In the genomic region with DNA sequence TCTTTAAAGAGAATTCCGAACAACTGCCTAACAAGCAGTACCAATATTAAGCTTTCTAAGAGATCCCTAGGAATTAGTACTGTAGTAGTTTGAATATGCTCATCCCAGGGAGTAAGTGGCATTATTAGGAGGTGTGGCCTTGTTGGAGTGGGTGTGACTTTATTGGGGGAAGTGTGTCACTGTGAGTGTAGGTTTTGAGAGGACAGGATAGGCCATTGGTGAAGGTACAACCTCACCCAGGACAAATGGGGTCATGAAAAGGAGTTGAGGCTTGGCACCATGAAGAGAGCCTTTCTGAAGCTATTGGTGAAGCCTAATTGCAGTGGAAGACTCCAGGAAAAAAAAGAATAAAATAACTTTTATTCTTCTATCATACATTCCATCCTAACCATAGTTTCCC, we compare ENCODE assay signal across 26 mouse cellular contexts. TPM values are rescaled to one million over a fixed set of nuclear protein-coding genes. Genes with fewer than 3 reads are reported as not detected.
DNase-seq lines count a peak whose midpoint lies in the region; ATAC-seq and TF ChIP-seq lines count a peak whose summit lies in the region.
"Had no signal": no experiment of that assay in that cellular context is flagged by ENCODE, and none has a peak within 500 bp of the region (broad histone marks: within the 10 kb centered on the region; RNA-seq: fewer than 3 reads in every experiment).

No protein-coding gene starts in this region.

- H3K9me3 ChIP-seq in liver, embryonic 12.5 days (replicated peaks): no peaks in the 10 kb centered on the region
- H3K9me3 ChIP-seq in kidney, postnatal 0 days (replicated peaks; ENCODE audit: low read length): no peaks in the 10 kb centered on the region
- no peaks in the 10 kb centered on the region for H3K9me3 ChIP-seq in hindbrain, embryonic 16.5 days (ENCODE audit: control insufficient read depth, low read length)
- H3K9me3 ChIP-seq: embryonic facial prominence, embryonic 13.5 days; forebrain, embryonic 12.5 days; heart, embryonic 15.5 days; hindbrain, embryonic 10.5 days had no signal

- H3K4me3 ChIP-seq in liver, adult 2 months (ENCODE audit: insufficient read depth, low read depth, low read length): peak overlapping the region; percentile 46
- H3K4me3 ChIP-seq in liver, embryonic 12.5 days: no peak overlapping the region
- no peak overlapping the region for H3K4me3 ChIP-seq in kidney, postnatal 0 days (replicated peaks; ENCODE audit: low read depth, low read length)
- no peak overlapping the region for H3K4me3 ChIP-seq in small intestine, adult 2 months (ENCODE audit: low read depth, low read length)
- H3K4me3 ChIP-seq in hindbrain, embryonic 16.5 days (ENCODE audit: low read length): no peak overlapping the region
- H3K4me3 ChIP-seq: embryonic facial prominence, embryonic 13.5 days; forebrain, embryonic 12.5 days; heart, adult 2 months; heart, embryonic 15.5 days; hindbrain, embryonic 10.5 days had no signal

- H3K9ac ChIP-seq in liver, adult 2 months (ENCODE audit: low read depth, low read length): no peak overlapping the region
- no peak overlapping the region for H3K9ac ChIP-seq in liver, embryonic 12.5 days
- H3K9ac ChIP-seq in kidney, postnatal 0 days (ENCODE audit: low read depth, low read length): no peak overlapping the region
- H3K9ac ChIP-seq in hindbrain, embryonic 16.5 days (ENCODE audit: low read depth, low read length): no peak overlapping the region
- H3K9ac ChIP-seq: embryonic facial prominence, embryonic 13.5 days; forebrain, embryonic 12.5 days; heart, embryonic 15.5 days had no signal

- H3K4me2 ChIP-seq in liver, embryonic 12.5 days: no peak overlapping the region
- H3K4me2 ChIP-seq in kidney, postnatal 0 days (ENCODE audit: low read length): no peak overlapping the region
- no peak overlapping the region for H3K4me2 ChIP-seq in hindbrain, embryonic 16.5 days (ENCODE audit: low read length)
- H3K4me2 ChIP-seq: embryonic facial prominence, embryonic 13.5 days; forebrain, embryonic 12.5 days; heart, embryonic 11.5 days; heart, embryonic 15.5 days had no signal

- H3K27ac ChIP-seq in liver, adult 2 months (replicated peaks; ENCODE audit: insufficient read depth, low read depth, low read length): no peak overlapping the region; the same call in 1 of the 2 replicates
- no peak overlapping the region for H3K27ac ChIP-seq in liver, embryonic 12.5 days
- H3K27ac ChIP-seq in kidney, postnatal 0 days: no peak overlapping the region
- H3K27ac ChIP-seq in small intestine, adult 2 months (ENCODE audit: insufficient read depth, low read depth, low read length): peak overlapping the region; percentile 81
- no peak overlapping the region for H3K27ac ChIP-seq in hindbrain, embryonic 16.5 days (ENCODE audit: low read depth, low read length)
- H3K27ac ChIP-seq: embryonic facial prominence, embryonic 13.5 days; forebrain, embryonic 12.5 days; heart, adult 2 months; heart, embryonic 15.5 days; hindbrain, embryonic 10.5 days had no signal

- no peaks in the 10 kb centered on the region for H3K27me3 ChIP-seq in liver, adult 2 months (ENCODE audit: control insufficient read depth, insufficient read depth, low read length)
- no peaks in the 10 kb centered on the region for H3K27me3 ChIP-seq in liver, embryonic 12.5 days (replicated peaks)
- no peaks in the 10 kb centered on the region for H3K27me3 ChIP-seq in kidney, postnatal 0 days (ENCODE audit: insufficient read depth, low read length)
- H3K27me3 ChIP-seq in small intestine, adult 2 months (ENCODE audit: control insufficient read depth, insufficient read depth, low read length): no peaks in the 10 kb centered on the region
- no peaks in the 10 kb centered on the region for H3K27me3 ChIP-seq in hindbrain, embryonic 16.5 days (replicated peaks; ENCODE audit: control insufficient read depth, insufficient read depth, low read length)
- H3K27me3 ChIP-seq: embryonic facial prominence, embryonic 13.5 days; forebrain, embryonic 12.5 days; heart, embryonic 15.5 days had no signal

- intact Hi-C loops in left cerebral cortex, postnatal 14 days (cut with DNase I): no loop called here

- no peak for TF ChIP-seq CTCF in liver, adult 2 months (IDR thresholded peaks at IDR 0.05; ENCODE audit: low read depth, low read length)
- TF ChIP-seq CTCF in kidney, postnatal 0 days (IDR thresholded peaks at IDR 0.05; ENCODE audit: low read depth): no peak
- TF ChIP-seq CTCF in small intestine, adult 2 months (IDR thresholded peaks at IDR 0.05; ENCODE audit: extremely low read depth, insufficient read length, insufficient replicate concordance, low read depth, low read length): no peak

- H3K36me3 ChIP-seq in liver, adult 2 months (ENCODE audit: control insufficient read depth, insufficient read depth, low read length): peaks cover 13% of the 10 kb centered on the region
- H3K36me3 ChIP-seq in liver, embryonic 12.5 days: no peaks in the 10 kb centered on the region
- no peaks in the 10 kb centered on the region for H3K36me3 ChIP-seq in kidney, postnatal 0 days (ENCODE audit: insufficient read depth, low read length)
- H3K36me3 ChIP-seq in small intestine, adult 2 months (ENCODE audit: control insufficient read depth, insufficient read depth, low read length): peaks cover 9% of the 10 kb centered on the region
- no peaks in the 10 kb centered on the region for H3K36me3 ChIP-seq in hindbrain, embryonic 16.5 days (ENCODE audit: control insufficient read depth, insufficient read depth, low read length)
- H3K36me3 ChIP-seq: embryonic facial prominence, embryonic 13.5 days; forebrain, embryonic 12.5 days; heart, embryonic 15.5 days; hindbrain, embryonic 10.5 days had no signal

- no peaks in the 10 kb centered on the region for H3K79me2 ChIP-seq in liver, adult 2 months (ENCODE audit: control insufficient read depth, insufficient read depth, low read length)

- no peak for TF ChIP-seq POLR2A in liver, adult 2 months (IDR thresholded peaks at IDR 0.05; ENCODE audit: extremely low read depth, insufficient read depth, low read length)
- no peak for TF ChIP-seq POLR2A in small intestine, adult 2 months (IDR thresholded peaks at IDR 0.05; ENCODE audit: low read depth, low read length)

- peaks cover 4% of the 10 kb centered on the region; the same call in 1 of the 2 replicates for H3K4me1 ChIP-seq in liver, adult 2 months (ENCODE audit: control insufficient read depth, insufficient read depth, low read length)
- no peaks in the 10 kb centered on the region for H3K4me1 ChIP-seq in liver, embryonic 12.5 days
- no peaks in the 10 kb centered on the region for H3K4me1 ChIP-seq in kidney, postnatal 0 days (replicated peaks; ENCODE audit: insufficient read depth, low read length)
- H3K4me1 ChIP-seq in small intestine, adult 2 months (ENCODE audit: control insufficient read depth, insufficient read depth, insufficient read length, low read length): peaks cover 2% of the 10 kb centered on the region; the same call in 1 of the 2 replicates
- no peaks in the 10 kb centered on the region for H3K4me1 ChIP-seq in hindbrain, embryonic 16.5 days (ENCODE audit: control insufficient read depth, insufficient read depth, low read depth, low read length)
- H3K4me1 ChIP-seq: embryonic facial prominence, embryonic 13.5 days; forebrain, embryonic 12.5 days; heart, embryonic 15.5 days; hindbrain, embryonic 10.5 days had no signal

- WGBS in liver, adult 2 months: 73% methylated on average over 1 of the region's 1 CpGs
- 48% methylated on average over 1 of the region's 1 CpGs for WGBS in liver, embryonic 12.5 days (ENCODE audit: insufficient replicate concordance)
- 78% methylated on average over 1 of the region's 1 CpGs for WGBS in kidney, postnatal 0 days
- 75% methylated on average over 1 of the region's 1 CpGs for WGBS in small intestine, adult 2 months
- 85% methylated on average over 1 of the region's 1 CpGs for WGBS in hindbrain, embryonic 16.5 days

- peak; percentile 46 for DNase-seq in kidney, adult 11 months
- DNase-seq in kidney, postnatal 4 days: no peak
- peak; percentile 72 for DNase-seq in liver, adult 2 months (ENCODE audit: extremely low read depth, low read depth, low spot score)
- no peak for DNase-seq in kidney, postnatal 0 days (ENCODE audit: low spot score)
- no peak for DNase-seq in left cerebral cortex, postnatal 14 days (ENCODE audit: low spot score in 2 of 2)
- DNase-seq: adrenal gland, postnatal 10 days; cerebellum, adult 11 months; cerebellum, adult 8-10 months; cerebellum, postnatal 25 days; gastrocnemius, postnatal 14 days; heart, adult 2 months had no signal

- ATAC-seq in liver, embryonic 12.5 days: no peak
- ATAC-seq in kidney, postnatal 0 days (replicated peaks; ENCODE audit: low FRiP score, low read depth): peak; percentile 67; the same call in 1 of the 2 replicates
- no peak for ATAC-seq in hindbrain, embryonic 16.5 days
- ATAC-seq: forebrain, embryonic 16.5 days had no signal

RNA-seq across cellular contexts. Expression of a gene that starts 1.5 kb away (rescaled TPM):
- total RNA-seq in liver, adult 2 months (2014; rRNA removed): 141 and 268 TPM in 2 replicates
- polyA plus RNA-seq in liver, adult 2 months (2012; rRNA removed): 6.7 and 10.2 TPM in 2 replicates
- 0.89 and 1.0 TPM in 2 replicates for polyA plus RNA-seq in liver, embryonic 12.5 days (2016; fragmentation: Nextera tagmentation; extraction: Ambion mirVana)
- 192 and 215 TPM in 2 replicates for polyA plus RNA-seq in kidney, postnatal 0 days (2015; fragmentation: Nextera tagmentation; extraction: Ambion mirVana)
- polyA plus RNA-seq in small intestine, adult 2 months (2012; rRNA removed): 0.67 and 1.6 TPM in 2 replicates
- polyA plus RNA-seq in hindbrain, embryonic 16.5 days (2015; fragmentation: Nextera tagmentation; extraction: Ambion mirVana): not detected in 2 replicates
- total RNA-seq in left cerebral cortex, postnatal 14 days (2021): not detected
- total RNA-seq: gastrocnemius, adult 18-20 months; gastrocnemius, postnatal 14 days; heart, adult 2 months; heart, postnatal 25 days; MEL had no signal
- polyA plus RNA-seq: brain, embryonic 14.5 days; C2C12; forebrain, embryonic 16.5 days; heart, embryonic 11.5 days; heart, embryonic 15.5 days; hindbrain, embryonic 10.5 days had no signal

RNA-seq across cellular contexts. Expression of a gene that starts 24.1 kb away (rescaled TPM):
- 0.09 and 0.20 TPM in 2 replicates for total RNA-seq in liver, adult 2 months (2014; rRNA removed)
- 0.49 TPM in 1 of 2 replicates, not detected in the other for polyA plus RNA-seq in liver, adult 2 months (2012; rRNA removed)
- not detected in 2 replicates for polyA plus RNA-seq in liver, embryonic 12.5 days (2016; fragmentation: Nextera tagmentation; extraction: Ambion mirVana)
- polyA plus RNA-seq in kidney, postnatal 0 days (2015; fragmentation: Nextera tagmentation; extraction: Ambion mirVana): 0.65 and 0.78 TPM in 2 replicates
- polyA plus RNA-seq in small intestine, adult 2 months (2012; rRNA removed): not detected in 2 replicates
- not detected in 2 replicates for polyA plus RNA-seq in hindbrain, embryonic 16.5 days (2015; fragmentation: Nextera tagmentation; extraction: Ambion mirVana)
- total RNA-seq in left cerebral cortex, postnatal 14 days (2021): not detected
- total RNA-seq: gastrocnemius, adult 18-20 months; gastrocnemius, postnatal 14 days; heart, adult 2 months; heart, postnatal 25 days; MEL had no signal
- polyA plus RNA-seq: brain, embryonic 14.5 days; C2C12; forebrain, embryonic 16.5 days; frontal cortex, adult 2 months; heart, adult 2 months; heart, embryonic 11.5 days; heart, embryonic 15.5 days; hindbrain, embryonic 10.5 days had no signal

RNA-seq across cellular contexts. Expression of a gene that starts 29.3 kb away (rescaled TPM):
- total RNA-seq in liver, adult 2 months (2014; rRNA removed): 21.9 and 36.1 TPM in 2 replicates
- 1.9 and 3.7 TPM in 2 replicates for polyA plus RNA-seq in liver, adult 2 months (2012; rRNA removed)
- polyA plus RNA-seq in liver, embryonic 12.5 days (2016; fragmentation: Nextera tagmentation; extraction: Ambion mirVana): 0.48 and 0.64 TPM in 2 replicates
- polyA plus RNA-seq in kidney, postnatal 0 days (2015; fragmentation: Nextera tagmentation; extraction: Ambion mirVana): 6.8 and 8.0 TPM in 2 replicates
- polyA plus RNA-seq in small intestine, adult 2 months (2012; rRNA removed): 3.5 and 7.8 TPM in 2 replicates
- polyA plus RNA-seq in hindbrain, embryonic 16.5 days (2015; fragmentation: Nextera tagmentation; extraction: Ambion mirVana): not detected in 2 replicates
- total RNA-seq in left cerebral cortex, postnatal 14 days (2021): not detected
- total RNA-seq: gastrocnemius, adult 18-20 months; gastrocnemius, postnatal 14 days; heart, adult 2 months; heart, postnatal 25 days; MEL had no signal
- polyA plus RNA-seq: brain, embryonic 14.5 days; C2C12; embryonic facial prominence, embryonic 13.5 days; forebrain, embryonic 12.5 days; forebrain, embryonic 16.5 days; frontal cortex, adult 2 months; heart, embryonic 11.5 days; heart, embryonic 15.5 days; hindbrain, embryonic 10.5 days had no signal

Comparison
In these comparisons a context has a peak if more than half of its experiments do, and no peak if none do; other contexts are left out.
1. DNase-seq: peak in kidney, adult 11 months (single experiment) and liver, adult 2 months (single experiment); none in kidney, postnatal 4 days (0 of 2), kidney, postnatal 0 days (single experiment) and left cerebral cortex, postnatal 14 days (0 of 2).
2. RNA of a gene that starts 1.5 kb away (polyA plus RNA-seq): 192 to 215 TPM in kidney, postnatal 0 days; 6.7 to 10.2 TPM in liver, adult 2 months, 0.67 to 1.6 TPM in small intestine, adult 2 months, 0.89 to 1.0 TPM in liver, embryonic 12.5 days and not detected in hindbrain, embryonic 16.5 days; every median in the first group is over 10 times any median in the second.